8 mouse cellular contexts compared by ENCODE assay signal in the genomic region with DNA sequence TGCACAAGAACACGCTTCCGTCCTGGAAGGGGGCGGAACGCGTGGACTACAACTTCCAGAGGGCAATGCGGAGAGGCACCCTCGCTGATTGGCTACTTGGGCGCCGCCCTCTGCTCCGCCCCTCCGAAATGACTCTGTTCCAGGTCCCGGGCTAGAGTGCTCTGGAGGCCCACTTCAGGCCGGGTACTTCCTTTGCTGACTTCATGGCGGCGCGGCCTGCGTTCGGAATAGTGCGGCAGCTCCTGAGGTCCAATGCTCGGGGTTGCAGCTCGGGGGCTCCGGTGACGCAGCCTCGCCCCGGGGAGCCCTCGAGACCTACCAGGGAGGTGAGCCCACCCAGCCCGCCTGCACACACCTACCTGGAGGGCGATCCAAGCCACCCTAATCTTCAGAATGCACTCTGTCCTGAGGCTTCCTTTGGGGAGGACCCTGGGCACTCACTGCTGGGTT. TPM values are rescaled to one million over a fixed set of nuclear protein-coding genes. Genes with fewer than 3 reads are reported as not detected.
A peak's percentile ranks its signal among the peaks of the same experiment; 100 is the strongest.
DNase-seq lines count a peak whose midpoint lies in the region; ATAC-seq lines count a peak whose summit lies in the region.

Gene Mocs1, plus strand, starts transcription at position 124 of the 450 bp plus-strand sequence.

- peak; percentile 96 for DNase-seq in CD4-positive, CD25-positive, alpha-beta regulatory T cell, adult 2 months (ENCODE audit: low read depth, low spot score)
- DNase-seq in fibroblast of lung, adult 2 months (ENCODE audit: low read depth) = peak; percentile 89
- DNase-seq in kidney, postnatal 14 days = peak; percentile 97
- DNase-seq in liver, embryonic 13.5 days = peak; percentile 92
- DNase-seq in neural tube, embryonic 10.5 days (ENCODE audit: extremely low spot score, low spot score) = peak; percentile 85

- H3K4me2 ChIP-seq in heart, embryonic 14.5 days (ENCODE audit: low read length) = peak within 1 kb of the TSS; percentile 94
- H3K4me2 ChIP-seq in liver, embryonic 13.5 days = peak within 1 kb of the TSS; percentile 85
- peak within 1 kb of the TSS; percentile 92 for H3K4me2 ChIP-seq in stomach, embryonic 16.5 days (ENCODE audit: low read depth, low read length)

- 0 out of 2 replicates have a peak, but pooled peaks cover 3% of the 10 kb centered on the region for H3K36me3 ChIP-seq in heart, embryonic 14.5 days (ENCODE audit: control insufficient read depth, insufficient read depth, low read length)
- peaks cover 8% of the 10 kb centered on the region for H3K36me3 ChIP-seq in liver, embryonic 13.5 days
- 0 out of 2 replicates have a peak, but pooled peaks cover under 1% of the 10 kb centered on the region for H3K36me3 ChIP-seq in stomach, embryonic 16.5 days (ENCODE audit: control insufficient read depth, insufficient read depth, low read length)

- under 1% methylated on average over 28 of the region's 28 CpGs for WGBS in heart, embryonic 14.5 days
- under 1% methylated on average over 28 of the region's 28 CpGs for WGBS in liver, embryonic 13.5 days (ENCODE audit: insufficient replicate concordance)
- WGBS in stomach, embryonic 16.5 days = under 1% methylated on average over 28 of the region's 28 CpGs

- H3K27me3 ChIP-seq in heart, embryonic 14.5 days (ENCODE audit: control insufficient read depth, insufficient read depth, low read length) = no peaks in the 10 kb centered on the region
- H3K27me3 ChIP-seq in liver, embryonic 13.5 days = no peaks in the 10 kb centered on the region
- no peaks in the 10 kb centered on the region for H3K27me3 ChIP-seq in stomach, embryonic 16.5 days (ENCODE audit: control insufficient read depth, insufficient read depth, low read length)

- H3K27ac ChIP-seq in brown adipose tissue, adult 24 weeks (replicated peaks; ENCODE audit: low read depth, low read length) = peak within 1 kb of the TSS; percentile 74
- H3K27ac ChIP-seq in heart, embryonic 14.5 days (replicated peaks in 1 of 2; ENCODE audit: control insufficient read depth in 1 of 2, insufficient read depth in 1 of 2, low read depth in 2 of 2, low read length in 2 of 2) = peak within 1 kb of the TSS; percentile 63 to 75
- peak within 1 kb of the TSS; percentile 95 for H3K27ac ChIP-seq in liver, embryonic 13.5 days
- peak within 1 kb of the TSS; percentile 79 for H3K27ac ChIP-seq in stomach, embryonic 16.5 days (ENCODE audit: low read length)

- no peaks in the 10 kb centered on the region for H3K9me3 ChIP-seq in heart, embryonic 14.5 days (ENCODE audit: control insufficient read depth, low read length)
- H3K9me3 ChIP-seq in liver, embryonic 13.5 days (replicated peaks) = no peaks in the 10 kb centered on the region
- no peaks in the 10 kb centered on the region for H3K9me3 ChIP-seq in stomach, embryonic 16.5 days (replicated peaks; ENCODE audit: control insufficient read depth, low read length)

- peak; percentile 97 for ATAC-seq in heart, embryonic 14.5 days (ENCODE audit: insufficient number of reproducible peaks, insufficient read depth, low FRiP score, low read depth)
- peak; percentile 96 for ATAC-seq in liver, embryonic 13.5 days (ENCODE audit: low read depth)
- peak; percentile 98 for ATAC-seq in stomach, embryonic 16.5 days (ENCODE audit: insufficient read depth, low FRiP score)

- peak within 1 kb of the TSS; percentile 94 for H3K9ac ChIP-seq in heart, embryonic 14.5 days (ENCODE audit: low read length)
- H3K9ac ChIP-seq in liver, embryonic 13.5 days = peak within 1 kb of the TSS; percentile 99
- H3K9ac ChIP-seq in stomach, embryonic 16.5 days (ENCODE audit: low read length) = peak within 1 kb of the TSS; percentile 95

- peaks cover 30% of the 10 kb centered on the region for H3K4me1 ChIP-seq in brown adipose tissue, adult 24 weeks (ENCODE audit: control insufficient read depth, insufficient read depth, insufficient read length, low read length)
- peaks cover 10 to 24% of the 10 kb centered on the region in 2 experiments for H3K4me1 ChIP-seq in heart, embryonic 14.5 days (ENCODE audit: control insufficient read depth in 2 of 2, insufficient read depth in 2 of 2, low read length in 2 of 2)
- H3K4me1 ChIP-seq in liver, embryonic 13.5 days (replicated peaks) = peaks cover 51% of the 10 kb centered on the region
- H3K4me1 ChIP-seq in stomach, embryonic 16.5 days (ENCODE audit: control insufficient read depth, insufficient read depth, low read length) = peaks cover 30% of the 10 kb centered on the region

- peak within 1 kb of the TSS; percentile 76 for H3K4me3 ChIP-seq in brown adipose tissue, adult 24 weeks (ENCODE audit: insufficient read depth, low read depth, low read length)
- H3K4me3 ChIP-seq in heart, embryonic 14.5 days (ENCODE audit: control insufficient read depth in 1 of 2, insufficient read depth in 1 of 2, low read depth in 1 of 2, low read length in 2 of 2) = peak within 1 kb of the TSS; percentile 71 to 92
- H3K4me3 ChIP-seq in liver, embryonic 13.5 days (replicated peaks) = peak within 1 kb of the TSS; percentile 94
- H3K4me3 ChIP-seq in stomach, embryonic 16.5 days (replicated peaks; ENCODE audit: low read length) = peak within 1 kb of the TSS; percentile 83

RNA-seq across cellular contexts. Expression of gene Mocs1, which starts in this region (rescaled TPM):
- polyA plus RNA-seq in brown adipose tissue, adult 24 weeks (2012; ENCODE audit: insufficient read depth, insufficient read length, missing spikeins) = 24.1 and 27.9 TPM in 2 replicates
- 5.2 and 6.9 TPM in 2 replicates for polyA plus RNA-seq in heart, embryonic 14.5 days (2014; fragmentation: Nextera tagmentation; extraction: Ambion mirVana)
- polyA plus RNA-seq in liver, embryonic 13.5 days (2015; fragmentation: Nextera tagmentation; extraction: Ambion mirVana) = 6.1 and 8.5 TPM in 2 replicates
- 7.3 and 8.2 TPM in 2 replicates for polyA plus RNA-seq in stomach, embryonic 16.5 days (2015; fragmentation: Nextera tagmentation; extraction: Ambion mirVana)

Comparison
In these comparisons a context has a peak if more than half of its experiments do, and no peak if none do; other contexts are left out.
1. Peak in every context shown above with its lines: DNase-seq, ATAC-seq, H3K4me3 ChIP-seq and H3K27ac ChIP-seq.